Mouse (Mus musculus) testis, adult 2 months (tissue): Measurements from ENCODE around the gene Mfsd5.

Source experiments
- CTCF ChIP-seq: fragments of 200-500 bp; IDR thresholded peaks from 2 replicates; pipeline ENCODE4 v1.5.1; 2012; ENCODE audit warnings: low read depth, mild to moderate bottlenecking, inconsistent platforms, low read length, moderate library complexity; ENCODE audit not compliant: control insufficient read depth, insufficient read depth, insufficient replicate concordance
- POLR2A ChIP-seq: fragments of 200-500 bp; IDR thresholded peaks from 2 replicates; pipeline ENCODE4 v1.6.1; 2012; ENCODE audit warnings: low read depth, mild to moderate bottlenecking, inconsistent platforms, low read length, moderate library complexity; ENCODE audit not compliant: control insufficient read depth

GRCm38 (mm10) chr15:102310074-102310845, 31.0 kb downstream of the Mfsd5 start:
- TF ChIP-seq CTCF (no peak), POLR2A (no peak)
